Mouse (Mus musculus) heart, adult 2 months (tissue): Measurements from ENCODE around the gene Nhsl2.

Experiments used
- CTCF ChIP-seq: fragments of 200-600 bp; IDR thresholded peaks from 2 replicates; pipeline ENCODE4 v1.8.1; 2022; ENCODE audit warnings: antibody characterized with exemption, mild to moderate bottlenecking, moderate library complexity
- EP300 ChIP-seq: fragments of 200-500 bp; IDR thresholded peaks from 2 replicates; pipeline ENCODE4 v1.6.1; 2011; ENCODE audit warnings: low read depth, low read length, control low read depth; ENCODE audit not compliant: insufficient read depth
- POLR2A ChIP-seq: fragments of 200-500 bp; IDR thresholded peaks from 2 replicates; pipeline ENCODE4 v1.6.1; 2011; ENCODE audit warnings: mild to moderate bottlenecking, low read depth, low read length, control low read depth; ENCODE audit not compliant: insufficient read depth

GRCm38 (mm10) chrX:101932244-101932643 lies 83.1 kb downstream of the Nhsl2 start:
- TF ChIP-seq CTCF (no peak), POLR2A (no peak), EP300 (no peak)
